45 mouse cellular contexts compared by ENCODE assay signal in the genomic region with DNA sequence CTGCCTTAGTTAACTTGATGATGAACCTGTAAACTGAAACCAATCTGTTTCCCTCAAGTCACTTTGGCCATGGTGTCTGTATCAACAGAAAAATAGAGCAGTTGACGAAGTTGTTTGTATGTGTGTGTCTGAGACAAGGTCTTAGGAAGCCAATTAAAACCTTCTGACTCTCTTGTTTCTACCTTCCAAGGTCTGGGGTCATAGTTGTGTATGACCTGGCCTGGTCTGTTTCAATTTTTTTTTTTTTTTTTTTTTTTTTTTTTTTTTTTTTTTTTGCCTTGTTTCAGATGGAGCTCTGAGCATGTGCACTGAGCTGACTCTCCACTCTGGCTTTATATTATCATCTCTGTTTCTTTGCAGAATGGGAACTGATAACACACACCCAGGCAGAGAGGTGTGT. TPM values are rescaled to one million over a fixed set of nuclear protein-coding genes. Genes with fewer than 3 reads are reported as not detected.
"Had no signal": no experiment of that assay in that cellular context is flagged by ENCODE, and none has a peak within 500 bp of the region (broad histone marks: within the 10 kb centered on the region; RNA-seq: fewer than 3 reads in every experiment).

No protein-coding gene starts in this region.

- H3K9ac ChIP-seq: heart, embryonic 12.5 days; heart, embryonic 13.5 days; heart, embryonic 15.5 days; hindbrain, embryonic 12.5 days; hindbrain, embryonic 13.5 days; hindbrain, embryonic 14.5 days; hindbrain, embryonic 15.5 days; intestine, embryonic 15.5 days; kidney, embryonic 15.5 days had no signal

- H3K27me3 ChIP-seq: heart, embryonic 12.5 days; heart, embryonic 13.5 days; heart, embryonic 15.5 days; hindbrain, embryonic 12.5 days; hindbrain, embryonic 13.5 days; hindbrain, embryonic 15.5 days; intestine, embryonic 15.5 days; kidney, embryonic 15.5 days had no signal

- DNase-seq: heart, postnatal 10 days; heart, postnatal 36 days; heart, postnatal 4 days; kidney, adult 11 months; kidney, adult 18-20 months; kidney, adult 9 months; layer of hippocampus, adult 9-11 months; layer of hippocampus, postnatal 36 days had no signal

- H3K27ac ChIP-seq: heart, embryonic 13.5 days; heart, embryonic 15.5 days; hindbrain, embryonic 10.5 days; hindbrain, embryonic 12.5 days; hindbrain, embryonic 13.5 days; hindbrain, embryonic 14.5 days; hindbrain, embryonic 15.5 days; hindbrain, postnatal 0 days; intestine, embryonic 15.5 days; kidney, embryonic 15.5 days; kidney, postnatal 0 days; layer of hippocampus, adult 2 months; left cerebral cortex, adult 2 months had no signal

- H3K4me2 ChIP-seq: heart, embryonic 11.5 days; heart, embryonic 12.5 days; heart, embryonic 13.5 days; heart, embryonic 15.5 days; hindbrain, embryonic 12.5 days; hindbrain, embryonic 13.5 days; hindbrain, embryonic 14.5 days; hindbrain, embryonic 15.5 days; intestine, embryonic 15.5 days; kidney, embryonic 15.5 days had no signal

- H3K4me3 ChIP-seq: heart, embryonic 12.5 days; heart, embryonic 13.5 days; heart, embryonic 15.5 days; hindbrain, embryonic 10.5 days; hindbrain, embryonic 12.5 days; hindbrain, embryonic 13.5 days; hindbrain, embryonic 15.5 days; intestine, embryonic 15.5 days; kidney, embryonic 15.5 days; layer of hippocampus, adult 2 months; left cerebral cortex, adult 2 months had no signal

- H3K36me3 ChIP-seq: heart, embryonic 12.5 days; heart, embryonic 13.5 days; heart, embryonic 15.5 days; hindbrain, embryonic 10.5 days; hindbrain, embryonic 12.5 days; hindbrain, embryonic 13.5 days; hindbrain, embryonic 15.5 days; intestine, embryonic 15.5 days; kidney, embryonic 15.5 days had no signal

- H3K4me1 ChIP-seq: hindbrain, embryonic 10.5 days; hindbrain, embryonic 12.5 days; hindbrain, embryonic 13.5 days; hindbrain, embryonic 15.5 days had no signal

- H3K9me3 ChIP-seq: heart, embryonic 12.5 days; heart, embryonic 13.5 days; heart, embryonic 15.5 days; hindbrain, embryonic 10.5 days; hindbrain, embryonic 12.5 days; hindbrain, embryonic 13.5 days; hindbrain, embryonic 15.5 days; intestine, embryonic 15.5 days; kidney, embryonic 15.5 days had no signal

RNA-seq across cellular contexts. Expression of a gene that starts 23.9 kb away (rescaled TPM):
- polyA plus RNA-seq: hindbrain, embryonic 10.5 days; inflammation-experienced regulatory T-cells, adult 6 months had no signal

RNA-seq across cellular contexts. Expression of a gene that starts 58.6 kb away (rescaled TPM):
- total RNA-seq: heart, postnatal 10 days; heart, postnatal 14 days; heart, postnatal 25 days; heart, postnatal 36 days; heart, postnatal 4 days; hematopoietic stem cell, adult 5-6 weeks; hindbrain, postnatal 0 days; layer of hippocampus, adult 18-20 months; layer of hippocampus, adult 2 months; layer of hippocampus, adult 8-10 months; layer of hippocampus, postnatal 10 days; layer of hippocampus, postnatal 14 days; layer of hippocampus, postnatal 25 days; layer of hippocampus, postnatal 36 days; left cerebral cortex, adult 18-20 months; left cerebral cortex, adult 2 months had no signal
- polyA plus RNA-seq: heart, embryonic 11.5 days; heart, embryonic 12.5 days; heart, embryonic 13.5 days; heart, embryonic 14.5 days; heart, embryonic 15.5 days; heart, embryonic 16.5 days; heart, postnatal 0 days; hindbrain, embryonic 10.5 days; hindbrain, embryonic 11.5 days; hindbrain, embryonic 12.5 days; hindbrain, embryonic 13.5 days; hindbrain, embryonic 14.5 days; hindbrain, embryonic 15.5 days; hindbrain, embryonic 16.5 days; hindbrain, postnatal 0 days; inflammation-experienced regulatory T-cells, adult 6 months; intestine, embryonic 14.5 days; intestine, embryonic 15.5 days; intestine, embryonic 16.5 days; intestine, postnatal 0 days; kidney, adult 2 months; kidney, embryonic 14.5 days; kidney, embryonic 15.5 days; kidney, embryonic 16.5 days; kidney, postnatal 0 days; large intestine, adult 2 months had no signal
